15 mouse cellular contexts compared by ENCODE assay signal in the genomic region with DNA sequence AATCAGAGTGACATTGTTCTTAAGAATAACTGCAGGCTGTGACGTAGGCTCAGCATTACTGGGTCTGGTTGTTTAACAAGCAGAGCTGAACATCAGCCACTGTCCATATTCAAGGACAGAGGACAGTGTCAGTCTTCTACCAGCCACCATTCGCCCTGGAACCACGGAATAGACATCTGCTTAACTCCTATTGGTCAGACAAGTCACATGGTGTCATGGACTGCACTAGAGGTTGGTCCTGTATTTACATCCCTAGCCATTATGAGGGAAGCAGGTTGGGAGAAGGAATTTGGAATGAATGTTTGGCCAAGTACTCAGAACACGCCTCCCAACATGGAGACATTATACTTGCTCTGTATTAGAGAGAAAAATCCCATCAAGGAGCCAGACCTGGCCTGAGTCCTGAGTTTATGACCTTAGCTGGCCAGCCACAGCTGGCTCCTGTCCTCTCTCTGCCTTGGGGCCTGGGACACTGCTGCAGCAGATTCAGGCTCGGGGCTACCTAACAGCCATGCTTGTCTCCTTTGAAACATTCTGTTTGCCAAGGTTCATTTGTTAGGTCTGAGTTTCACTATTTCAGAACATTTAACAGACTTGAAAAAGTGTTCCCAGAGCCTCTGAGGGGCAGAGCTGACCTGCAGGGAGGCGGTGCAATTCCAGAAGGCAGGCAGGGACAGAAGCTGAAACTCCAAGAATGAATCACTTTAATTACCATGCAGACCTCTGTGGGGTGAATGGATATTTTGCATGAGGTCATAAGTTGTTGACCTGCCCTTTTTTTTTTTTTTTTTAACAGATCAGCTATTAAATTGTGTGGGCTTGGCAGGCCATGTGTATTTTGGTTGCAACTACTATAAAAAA.
DNase-seq lines count a peak whose midpoint lies in the region; ATAC-seq and TF ChIP-seq lines count a peak whose summit lies in the region.
"Had no signal": no experiment of that assay in that cellular context is flagged by ENCODE, and none has a peak within 500 bp of the region (broad histone marks: within the 10 kb centered on the region; RNA-seq: fewer than 3 reads in every experiment).

No protein-coding gene starts in this region.

- WGBS in kidney, embryonic 15.5 days: 55% methylated on average over 6 of the region's 6 CpGs
- 61% methylated on average over 6 of the region's 6 CpGs for WGBS in lung, postnatal 0 days

- TF ChIP-seq CTCF in C2C12 (IDR thresholded peaks at IDR 0.05; ENCODE audit: control insufficient read depth, insufficient read depth, insufficient read length): no peak
- no peak for TF ChIP-seq CTCF in lung, postnatal 0 days (IDR thresholded peaks at IDR 0.05)

- peak; percentile 58; the same call in 1 of the 2 replicates for ATAC-seq in kidney, embryonic 15.5 days (replicated peaks; ENCODE audit: low FRiP score)
- ATAC-seq in lung, postnatal 0 days: peak; percentile 32
- ATAC-seq: hindbrain, embryonic 16.5 days had no signal

- no peak overlapping the region for H3K27ac ChIP-seq in kidney, embryonic 15.5 days
- H3K27ac ChIP-seq in lung, postnatal 0 days (ENCODE audit: low read length): no peak overlapping the region
- H3K27ac ChIP-seq: heart, embryonic 15.5 days; liver, embryonic 15.5 days had no signal

- peaks cover 14% of the 10 kb centered on the region for H3K4me1 ChIP-seq in kidney, embryonic 15.5 days
- no peaks in the 10 kb centered on the region for H3K4me1 ChIP-seq in lung, postnatal 0 days (ENCODE audit: insufficient read depth, low read depth, low read length)
- H3K4me1 ChIP-seq: heart, embryonic 15.5 days; liver, embryonic 15.5 days had no signal

- no peak overlapping the region for H3K4me3 ChIP-seq in C2C12 (ENCODE audit: insufficient read depth, poor library complexity, severe bottlenecking)
- no peak overlapping the region for H3K4me3 ChIP-seq in kidney, embryonic 15.5 days (replicated peaks)
- no peak overlapping the region for H3K4me3 ChIP-seq in lung, postnatal 0 days (ENCODE audit: low read depth, low read length)
- H3K4me3 ChIP-seq: heart, embryonic 15.5 days; liver, embryonic 15.5 days had no signal

- H3K9me3 ChIP-seq in kidney, embryonic 15.5 days (replicated peaks): no peaks in the 10 kb centered on the region
- H3K9me3 ChIP-seq in lung, postnatal 0 days (ENCODE audit: low read length): no peaks in the 10 kb centered on the region
- H3K9me3 ChIP-seq: heart, embryonic 15.5 days; liver, embryonic 15.5 days had no signal

- no peak overlapping the region for H3ac ChIP-seq in C2C12 (ENCODE audit: control insufficient read depth, insufficient read length, low read depth)

- no peak overlapping the region for H3K4me2 ChIP-seq in kidney, embryonic 15.5 days
- no peak overlapping the region for H3K4me2 ChIP-seq in lung, postnatal 0 days (replicated peaks; ENCODE audit: low read depth, low read length)
- H3K4me2 ChIP-seq: heart, embryonic 15.5 days; liver, embryonic 15.5 days; midbrain, embryonic 11.5 days had no signal

- no peak overlapping the region for H3K9ac ChIP-seq in kidney, embryonic 15.5 days
- no peak overlapping the region for H3K9ac ChIP-seq in lung, postnatal 0 days (replicated peaks; ENCODE audit: low read depth)
- H3K9ac ChIP-seq: heart, embryonic 15.5 days; liver, embryonic 15.5 days had no signal

- H3K27me3 ChIP-seq in C2C12 (ENCODE audit: control insufficient read depth, insufficient read depth, insufficient read length): no peaks in the 10 kb centered on the region
- H3K27me3 ChIP-seq in kidney, embryonic 15.5 days: no peaks in the 10 kb centered on the region
- no peaks in the 10 kb centered on the region for H3K27me3 ChIP-seq in lung, postnatal 0 days (replicated peaks; ENCODE audit: insufficient read depth, low read length)
- H3K27me3 ChIP-seq: heart, embryonic 15.5 days; liver, embryonic 15.5 days had no signal

- no peaks in the 10 kb centered on the region for H3K79me3 ChIP-seq in C2C12 (ENCODE audit: low read depth)

- DNase-seq in adrenal gland, postnatal 10 days: peak; percentile 23
- no peak for DNase-seq in adrenal gland, postnatal 25 days
- peak; percentile 16 for DNase-seq in lung, postnatal 0 days (ENCODE audit: low spot score)
- no peak for DNase-seq in spleen, postnatal 36 days (ENCODE audit: low spot score in 2 of 2)
- DNase-seq in thymus, postnatal 25 days: no peak
- DNase-seq in Muller cell, postnatal 12 days (ENCODE audit: inconsistent ontology term): no peak
- DNase-seq: cerebellum, adult 9-10 months; embryo, embryonic 11 days; left cerebral cortex, postnatal 4 days had no signal

- TF ChIP-seq EP300 in lung, postnatal 0 days (IDR thresholded peaks at IDR 0.05): no peak

- no peaks in the 10 kb centered on the region for H3K79me2 ChIP-seq in C2C12 (ENCODE audit: control insufficient read depth, insufficient read depth)

- no peaks in the 10 kb centered on the region for H3K36me3 ChIP-seq in C2C12 (ENCODE audit: control insufficient read depth, insufficient read depth)
- H3K36me3 ChIP-seq in kidney, embryonic 15.5 days: no peaks in the 10 kb centered on the region
- no peaks in the 10 kb centered on the region for H3K36me3 ChIP-seq in lung, postnatal 0 days (ENCODE audit: insufficient read depth, low read length)
- H3K36me3 ChIP-seq: heart, embryonic 15.5 days; liver, embryonic 15.5 days had no signal

TF ChIP-seq in C2C12, 6 proteins besides CTCF, POLR2A, EP300 and RAD21:
- TF ChIP-seq MYOD1 (IDR thresholded peaks at IDR 0.05; ENCODE audit: control insufficient read depth, insufficient read length, low read depth): no peak
- peak; percentile 56 for TF ChIP-seq USF1 (IDR thresholded peaks at IDR 0.05; ENCODE audit: low read depth)
- no peak for TF ChIP-seq CEBPB (IDR thresholded peaks at IDR 0.05; ENCODE audit: low read depth)

Comparison
In these comparisons a context has a peak if more than half of its experiments do, and no peak if none do; other contexts are left out.
1. DNase-seq: peak in adrenal gland, postnatal 10 days (single experiment) and lung, postnatal 0 days (single experiment); none in adrenal gland, postnatal 25 days (single experiment), spleen, postnatal 36 days (0 of 2), thymus, postnatal 25 days (single experiment) and Muller cell, postnatal 12 days (single experiment).